Mouse (Mus musculus): ENCODE measurements at regions not wholly inside any gene's neighbourhood (a gene's known extent, or its start where the extent isn't known, plus 50 kb on each side); places are given as distances from the start of the nearest gene placed in this dataset.
"Not testable (repeated sequence)": the region's sequence is repeated elsewhere in the genome, so short reads cannot be mapped to it uniquely, and the experiment has no call there.

- WGBS, result 69% methylated on average over 4 of the region's 4 CpGs
- Histone ChIP-seq H3K4me3 (ENCODE audit: low read depth, low read length) (no peak overlapping the region), H3K27ac (replicated peaks; ENCODE audit: low read depth, low read length) (no peak overlapping the region), H3K9ac (ENCODE audit: low read depth, low read length) (no peak overlapping the region), H3K27me3 (replicated peaks; ENCODE audit: control insufficient read depth, insufficient read depth, low read length) (no peaks in the 10 kb centered on the region), H3K36me3 (ENCODE audit: control insufficient read depth, insufficient read depth, low read length) (no peaks in the 10 kb centered on the region), H3K4me1 (ENCODE audit: control insufficient read depth, insufficient read depth, low read length) (no peaks in the 10 kb centered on the region), H3K9me3 (ENCODE audit: control insufficient read depth, low read length) (no peaks in the 10 kb centered on the region), H3K4me2 (ENCODE audit: low read depth, low read length) (no peak overlapping the region)
- DNase-seq (ENCODE audit: low spot score) (no peak), ATAC-seq (ENCODE audit: low read depth) (no peak)
Observed at GRCm38 (mm10) chr6:24301681-24302080, 133.8 kb upstream of the Slc13a1 start.

DNA sequence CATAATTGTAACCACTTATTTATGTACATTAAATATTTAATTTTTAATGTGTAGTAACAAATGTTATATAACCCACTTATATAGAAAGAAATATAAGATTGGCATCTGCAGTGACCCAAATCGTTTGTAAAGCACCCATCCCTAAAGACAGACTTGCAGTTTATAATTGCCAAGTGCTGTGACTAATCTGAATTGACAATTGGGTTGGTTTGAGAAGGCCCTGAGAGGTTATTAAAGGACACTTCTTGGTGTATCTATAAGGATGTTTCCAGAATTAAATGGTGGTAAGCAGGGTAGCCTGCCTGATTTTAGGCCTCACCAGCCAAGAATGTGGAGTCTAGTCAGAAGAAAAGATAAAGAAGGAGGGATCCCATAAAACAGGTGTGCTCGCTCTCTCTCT, 133.3 kb upstream of the Slc13a1 start:
- H3K36me3 ChIP-seq (ENCODE audit: control insufficient read depth, insufficient read depth, low read length), result no peaks in the 10 kb centered on the region
- H3K9me3 ChIP-seq (ENCODE audit: control insufficient read depth, low read length), result no peaks in the 10 kb centered on the region
- no peaks in the 10 kb centered on the region for H3K27me3 ChIP-seq (replicated peaks; ENCODE audit: control insufficient read depth, insufficient read depth, low read length)
- no peak overlapping the region for H3K4me3 ChIP-seq (ENCODE audit: low read depth, low read length)
- H3K4me1 ChIP-seq (ENCODE audit: control insufficient read depth, insufficient read depth, low read length), result no peaks in the 10 kb centered on the region
- H3K27ac ChIP-seq (replicated peaks; ENCODE audit: low read depth, low read length), result no peak overlapping the region
- no peak overlapping the region for H3K9ac ChIP-seq (ENCODE audit: low read depth, low read length)
- no peak for ATAC-seq (ENCODE audit: low read depth)
- no peak overlapping the region for H3K4me2 ChIP-seq (ENCODE audit: low read depth, low read length)
- WGBS, result 70% methylated on average over 2 of the region's 2 CpGs
- no peak for DNase-seq (ENCODE audit: low spot score)

DNA sequence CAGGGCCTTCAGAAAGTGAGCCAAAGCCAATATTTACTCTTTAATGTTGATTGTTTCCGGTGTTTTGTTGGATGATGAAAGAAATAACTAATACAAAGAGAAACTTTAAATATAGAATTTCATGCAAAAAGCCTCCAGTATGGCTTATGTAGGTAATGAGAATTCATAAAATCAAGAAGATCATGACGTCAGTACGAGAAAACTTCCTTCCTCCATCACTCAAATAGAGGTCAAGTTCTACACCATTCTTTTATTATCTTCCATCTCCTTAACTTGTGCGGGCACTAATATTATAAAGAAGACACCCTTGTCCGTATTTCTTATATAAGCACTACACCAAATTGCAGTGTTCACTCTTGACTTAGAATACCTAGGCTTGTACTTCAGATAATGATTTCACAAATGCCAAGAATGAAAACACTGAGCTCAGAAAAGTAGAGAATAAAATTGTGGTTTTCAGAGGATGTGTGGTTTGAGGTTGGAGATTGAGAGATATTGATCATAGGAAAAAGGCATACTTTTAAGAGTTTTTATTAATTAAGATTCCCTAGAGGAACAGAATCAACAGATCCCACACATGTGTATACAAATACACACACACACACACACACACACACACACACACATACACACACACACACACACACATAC, 130.8 kb upstream of the Slc13a1 start:
- Histone ChIP-seq H3K9me3 (ENCODE audit: control insufficient read depth, low read length) (no peaks in the 10 kb centered on the region), H3K27me3 (replicated peaks; ENCODE audit: control insufficient read depth, insufficient read depth, low read length) (no peaks in the 10 kb centered on the region), H3K36me3 (ENCODE audit: control insufficient read depth, insufficient read depth, low read length) (no peaks in the 10 kb centered on the region), H3K27ac (replicated peaks; ENCODE audit: low read depth, low read length) (no peak overlapping the region), H3K4me3 (ENCODE audit: low read depth, low read length) (no peak overlapping the region), H3K4me1 (ENCODE audit: control insufficient read depth, insufficient read depth, low read length) (no peaks in the 10 kb centered on the region), H3K9ac (ENCODE audit: low read depth, low read length) (no peak overlapping the region), H3K4me2 (ENCODE audit: low read depth, low read length) (no peak overlapping the region)
- DNase-seq (ENCODE audit: low spot score), result no peak
- 88% methylated on average over 5 of the region's 5 CpGs for WGBS
- no peak for ATAC-seq (ENCODE audit: low read depth)

GRCm38 (mm10) chr6:24288757-24289156, 120.9 kb upstream of the Slc13a1 start:
- DNase-seq (ENCODE audit: low spot score); H3K4me1 ChIP-seq (ENCODE audit: control insufficient read depth, insufficient read depth, low read length); H3K27me3 ChIP-seq (replicated peaks; ENCODE audit: control insufficient read depth, insufficient read depth, low read length); H3K36me3 ChIP-seq (ENCODE audit: control insufficient read depth, insufficient read depth, low read length); H3K9me3 ChIP-seq (ENCODE audit: control insufficient read depth, low read length); ATAC-seq (ENCODE audit: low read depth); H3K4me2 ChIP-seq (ENCODE audit: low read depth, low read length); H3K4me3 ChIP-seq (ENCODE audit: low read depth, low read length); H3K27ac ChIP-seq (replicated peaks; ENCODE audit: low read depth, low read length); H3K9ac ChIP-seq (ENCODE audit: low read depth, low read length): not testable (repeated sequence)
- 77% methylated on average over 2 of the region's 2 CpGs for WGBS

GRCm38 (mm10) chr6:24272821-24273220, 104.9 kb upstream of the Slc13a1 start:
- WGBS, result 79% methylated on average over 5 of the region's 5 CpGs
- no peaks in the 10 kb centered on the region for H3K27me3 ChIP-seq (replicated peaks; ENCODE audit: control insufficient read depth, insufficient read depth, low read length)
- H3K4me3 ChIP-seq (ENCODE audit: low read depth, low read length), result no peak overlapping the region
- no peaks in the 10 kb centered on the region for H3K9me3 ChIP-seq (ENCODE audit: control insufficient read depth, low read length)
- no peak for DNase-seq (ENCODE audit: low spot score)
- no peak overlapping the region for H3K4me2 ChIP-seq (ENCODE audit: low read depth, low read length)
- no peaks in the 10 kb centered on the region for H3K36me3 ChIP-seq (ENCODE audit: control insufficient read depth, insufficient read depth, low read length)
- ATAC-seq (ENCODE audit: low read depth), result no peak
- no peaks in the 10 kb centered on the region for H3K4me1 ChIP-seq (ENCODE audit: control insufficient read depth, insufficient read depth, low read length)
- no peak overlapping the region for H3K27ac ChIP-seq (replicated peaks; ENCODE audit: low read depth, low read length)
- H3K9ac ChIP-seq (ENCODE audit: low read depth, low read length), result no peak overlapping the region

GRCm38 (mm10) chr6:24269633-24270032, 101.7 kb upstream of the Slc13a1 start:
- Histone ChIP-seq H3K9ac (ENCODE audit: low read depth, low read length) (no peak overlapping the region), H3K4me1 (ENCODE audit: control insufficient read depth, insufficient read depth, low read length) (no peaks in the 10 kb centered on the region), H3K36me3 (ENCODE audit: control insufficient read depth, insufficient read depth, low read length) (no peaks in the 10 kb centered on the region), H3K4me2 (ENCODE audit: low read depth, low read length) (no peak overlapping the region), H3K27ac (replicated peaks; ENCODE audit: low read depth, low read length) (no peak overlapping the region), H3K9me3 (ENCODE audit: control insufficient read depth, low read length) (no peaks in the 10 kb centered on the region), H3K4me3 (ENCODE audit: low read depth, low read length) (no peak overlapping the region), H3K27me3 (replicated peaks; ENCODE audit: control insufficient read depth, insufficient read depth, low read length) (no peaks in the 10 kb centered on the region)
- DNase-seq (ENCODE audit: low spot score), result no peak
- ATAC-seq (ENCODE audit: low read depth), result no peak
- WGBS, result 95% methylated on average over 3 of the region's 3 CpGs

GRCm38 (mm10) chr6:24263796-24264195, 95.9 kb upstream of the Slc13a1 start:
- no peaks in the 10 kb centered on the region for H3K4me1 ChIP-seq (ENCODE audit: control insufficient read depth, insufficient read depth, low read length)
- no peaks in the 10 kb centered on the region for H3K27me3 ChIP-seq (replicated peaks; ENCODE audit: control insufficient read depth, insufficient read depth, low read length)
- H3K27ac ChIP-seq (replicated peaks; ENCODE audit: low read depth, low read length), result no peak overlapping the region
- no peaks in the 10 kb centered on the region for H3K36me3 ChIP-seq (ENCODE audit: control insufficient read depth, insufficient read depth, low read length)
- no peak overlapping the region for H3K4me3 ChIP-seq (ENCODE audit: low read depth, low read length)
- no peak overlapping the region for H3K4me2 ChIP-seq (ENCODE audit: low read depth, low read length)
- no peaks in the 10 kb centered on the region for H3K9me3 ChIP-seq (ENCODE audit: control insufficient read depth, low read length)
- ATAC-seq (ENCODE audit: low read depth), result no peak
- no peak for DNase-seq (ENCODE audit: low spot score)
- WGBS, result 81% methylated on average over 4 of the region's 4 CpGs
- no peak overlapping the region for H3K9ac ChIP-seq (ENCODE audit: low read depth, low read length)

- Histone ChIP-seq H3K4me1 (ENCODE audit: control insufficient read depth, insufficient read depth, low read length) (no peaks in the 10 kb centered on the region), H3K36me3 (ENCODE audit: control insufficient read depth, insufficient read depth, low read length) (no peaks in the 10 kb centered on the region), H3K4me3 (ENCODE audit: low read depth, low read length) (no peak overlapping the region), H3K4me2 (ENCODE audit: low read depth, low read length) (no peak overlapping the region), H3K27me3 (replicated peaks; ENCODE audit: control insufficient read depth, insufficient read depth, low read length) (no peaks in the 10 kb centered on the region), H3K9ac (ENCODE audit: low read depth, low read length) (no peak overlapping the region), H3K27ac (replicated peaks; ENCODE audit: low read depth, low read length) (no peak overlapping the region), H3K9me3 (ENCODE audit: control insufficient read depth, low read length) (no peaks in the 10 kb centered on the region)
- ATAC-seq (ENCODE audit: low read depth) (no peak), DNase-seq (ENCODE audit: low spot score) (no peak)
- WGBS, result 79% methylated on average over 5 of the region's 5 CpGs
Observed at GRCm38 (mm10) chr6:24262578-24262977, 94.7 kb upstream of the Slc13a1 start.

DNA sequence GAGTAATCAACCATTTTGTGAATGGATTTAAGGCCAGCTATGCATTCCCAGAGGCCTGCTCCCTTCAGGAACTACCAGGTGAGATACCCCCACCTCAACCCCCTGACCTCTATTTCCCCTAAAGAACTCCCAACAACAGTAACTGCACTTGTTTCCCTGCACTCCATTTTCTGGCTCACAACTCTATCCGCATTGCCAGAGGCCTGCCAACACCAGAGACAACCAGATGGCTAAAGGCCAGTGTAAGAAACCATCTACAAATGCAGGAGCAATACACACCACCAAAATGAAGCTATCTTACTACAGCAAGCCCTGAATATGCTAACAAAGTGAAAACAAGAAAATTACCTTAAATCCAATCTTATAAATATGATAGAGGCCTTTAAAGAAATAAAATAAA, 77.7 kb upstream of the Slc13a1 start:
- Histone ChIP-seq H3K9ac (ENCODE audit: low read depth, low read length) (no peak overlapping the region), H3K4me3 (ENCODE audit: low read depth, low read length) (no peak overlapping the region), H3K4me1 (ENCODE audit: control insufficient read depth, insufficient read depth, low read length) (no peaks in the 10 kb centered on the region), H3K9me3 (ENCODE audit: control insufficient read depth, low read length) (no peaks in the 10 kb centered on the region), H3K36me3 (ENCODE audit: control insufficient read depth, insufficient read depth, low read length) (no peaks in the 10 kb centered on the region), H3K4me2 (ENCODE audit: low read depth, low read length) (no peak overlapping the region), H3K27ac (replicated peaks; ENCODE audit: low read depth, low read length) (no peak overlapping the region), H3K27me3 (replicated peaks; ENCODE audit: control insufficient read depth, insufficient read depth, low read length) (no peaks in the 10 kb centered on the region)
- DNase-seq (ENCODE audit: low spot score) (no peak), ATAC-seq (ENCODE audit: low read depth) (no peak)
- 90% methylated on average over 1 of the region's 1 CpGs for WGBS

Data from embryonic facial prominence, embryonic 14.5 days (tissue).